Mouse (Mus musculus) hindbrain, embryonic 15.5 days (tissue): ENCODE results near the gene Nfe2l1. TPM values are rescaled to one million over a fixed set of nuclear protein-coding genes. Genes with fewer than 3 reads are reported as not detected.
A peak's percentile ranks its signal among the peaks of the same experiment; 100 is the strongest.
"Not testable (repeated sequence)": the region's sequence is repeated elsewhere in the genome, so short reads cannot be mapped to it uniquely, and the experiment has no call there.

ENCODE experiments used
- ATAC-seq: fragments of 200-750 bp; cut with Nextera tagmentation; 2 replicates; pipeline ENCODE4 v1.8.0; 2017; ENCODE audit warnings: low read depth, moderate number of reproducible peaks, moderate TSS enrichment; ENCODE audit not compliant: low FRiP score
- H3K27ac ChIP-seq: fragments of 300-500 bp; sonication (generic); replicated peaks from 2 replicates; pipeline ENCODE4 v1.5.1; 2015; ENCODE audit warnings: mild to moderate bottlenecking, inconsistent platforms
- H3K27me3 ChIP-seq: fragments of 300-500 bp; sonication (generic); 2 replicates; pipeline ENCODE4 v1.6.1; 2015; ENCODE audit warnings: control low read depth, inconsistent platforms
- H3K36me3 ChIP-seq: fragments of 300-500 bp; sonication (generic); 2 replicates; pipeline ENCODE4 v1.6.1; 2015; ENCODE audit warnings: control low read depth, inconsistent platforms
- H3K4me1 ChIP-seq: fragments of 300-500 bp; sonication (generic); replicated peaks from 2 replicates; pipeline ENCODE4 v1.6.1; 2015; ENCODE audit warnings: control low read depth, inconsistent platforms
- H3K4me2 ChIP-seq: fragments of 300-500 bp; sonication (generic); 2 replicates; pipeline ENCODE4 v1.6.1; 2015; ENCODE audit warnings: moderate library complexity, mild to moderate bottlenecking, inconsistent platforms
- H3K4me3 ChIP-seq: fragments of 300-500 bp; sonication (generic); 2 replicates; pipeline ENCODE4 v1.5.1; 2015; ENCODE audit warnings: mild to moderate bottlenecking, inconsistent platforms
- H3K9ac ChIP-seq: fragments of 300-500 bp; sonication (generic); 2 replicates; pipeline ENCODE4 v1.6.1; 2015; ENCODE audit warnings: inconsistent platforms
- H3K9me3 ChIP-seq: fragments of 300-500 bp; sonication (generic); 2 replicates; pipeline ENCODE4 v1.6.1; 2016; ENCODE audit warnings: control low read depth, inconsistent platforms
- WGBS: fragments of 180-500 bp; shearing (Covaris S2); methylation state at CpG from one replicate; pipeline ENCODE4 v1.1.7; 2015; 5-methylcytosine and 5-hydroxymethylcytosine counted together
- polyA plus RNA-seq: library from polyadenylated mRNA; unstranded; fragments of >200 nt; fragmentation: Nextera tagmentation; extraction: Ambion mirVana; gene quantifications from 2 replicates; pipeline ENCODE4 v1.2.1, GENCODE M21; 2015

Gene Nfe2l1
- polyA plus RNA-seq, 1 experiment from 2014 or later: 80.5 TPM

GRCm38 (mm10) chr11:96790681-96791080, 39.1 kb downstream of the Nfe2l1 start:
- WGBS: 15% methylated on average over 1 of the region's 1 CpGs
- Histone ChIP-seq H3K27ac (no peak overlapping the region), H3K9me3 (no peaks in the 10 kb centered on the region), H3K9ac (0 out of 2 replicates have a peak overlapping the region, but pooled peaks have one; percentile 6), H3K4me3 (peak overlapping the region; percentile 93; the same call in 1 of the 2 replicates), H3K36me3 (0 out of 2 replicates have a peak, but pooled peaks cover 4% of the 10 kb centered on the region), H3K27me3 (no peaks in the 10 kb centered on the region), H3K4me2 (peak overlapping the region; percentile 81), H3K4me1 (peaks cover 43% of the 10 kb centered on the region)
- ATAC-seq: no peak

GRCm38 (mm10) chr11:96789990-96790389, 39.8 kb downstream of the Nfe2l1 start:
- peak overlapping the region; percentile 93 for H3K4me3 ChIP-seq
- no peak overlapping the region for H3K27ac ChIP-seq
- peaks cover 43% of the 10 kb centered on the region for H3K4me1 ChIP-seq
- no peak for ATAC-seq
- H3K4me2 ChIP-seq: peak overlapping the region; percentile 81
- peak overlapping the region; percentile 68; the same call in 1 of the 2 replicates for H3K9ac ChIP-seq
- H3K27me3 ChIP-seq: no peaks in the 10 kb centered on the region
- H3K36me3 ChIP-seq: no peaks in the 10 kb centered on the region
- 9% methylated on average over 5 of the region's 5 CpGs for WGBS
- no peaks in the 10 kb centered on the region for H3K9me3 ChIP-seq

GRCm38 (mm10) chr11:96788871-96789795, 40.6 kb downstream of the Nfe2l1 start, which contains the start of gene Cbx1:
Gene Cbx1, plus strand, starts transcription at chr11:96789127.
- Histone ChIP-seq H3K27ac (peak within 1 kb of the TSS; percentile 93), H3K4me1 (peaks cover 43% of the 10 kb centered on the region), H3K36me3 (no peaks in the 10 kb centered on the region), H3K4me2 (peak within 1 kb of the TSS; percentile 81), H3K9me3 (no peaks in the 10 kb centered on the region), H3K9ac (peak within 1 kb of the TSS; percentile 68), H3K4me3 (peak within 1 kb of the TSS; percentile 93), H3K27me3 (no peaks in the 10 kb centered on the region)
- peak; percentile 98 for ATAC-seq
- WGBS: 1% methylated on average over 92 of the region's 93 CpGs

GRCm38 (mm10) chr11:96786731-96787450, 42.9 kb downstream of the Nfe2l1 start:
- no peak for ATAC-seq
- peaks cover 22% of the 10 kb centered on the region for H3K4me1 ChIP-seq
- H3K27ac ChIP-seq: no peak overlapping the region
- H3K4me2 ChIP-seq: no peak overlapping the region
- H3K4me3 ChIP-seq: no peak overlapping the region
- no peaks in the 10 kb centered on the region for H3K27me3 ChIP-seq
- no peak overlapping the region for H3K9ac ChIP-seq
- 34% methylated on average over 9 of the region's 9 CpGs for WGBS
- no peaks in the 10 kb centered on the region for H3K9me3 ChIP-seq
- no peaks in the 10 kb centered on the region for H3K36me3 ChIP-seq

GRCm38 (mm10) chr11:96784847-96785246, 44.9 kb downstream of the Nfe2l1 start:
- not testable (repeated sequence) for ATAC-seq, H3K4me3 ChIP-seq, H3K4me1 ChIP-seq, H3K4me2 ChIP-seq, H3K36me3 ChIP-seq, H3K9ac ChIP-seq, H3K27ac ChIP-seq, H3K27me3 ChIP-seq, H3K9me3 ChIP-seq
- 11% methylated on average over 7 of the region's 7 CpGs for WGBS

- no peaks in the 10 kb centered on the region for H3K9me3 ChIP-seq
Measured at GRCm38 (mm10) chr11:96781425-96781824, 48.3 kb downstream of the Nfe2l1 start.

GRCm38 (mm10) chr11:96780306-96780705, 49.5 kb downstream of the Nfe2l1 start:
- H3K27me3 ChIP-seq: no peaks in the 10 kb centered on the region
- no peak overlapping the region for H3K9ac ChIP-seq
- H3K9me3 ChIP-seq: no peaks in the 10 kb centered on the region
- peaks cover 21% of the 10 kb centered on the region for H3K4me1 ChIP-seq
- H3K4me3 ChIP-seq: no peak overlapping the region
- H3K27ac ChIP-seq: no peak overlapping the region
- ATAC-seq: no peak
- no peaks in the 10 kb centered on the region for H3K36me3 ChIP-seq
- no peak overlapping the region for H3K4me2 ChIP-seq
- WGBS: 73% methylated on average over 5 of the region's 5 CpGs

More at GRCm38 (mm10) chr11:96781425-96781824, 48.3 kb downstream of the Nfe2l1 start:
- no peak overlapping the region for H3K4me2 ChIP-seq
- H3K27ac ChIP-seq: no peak overlapping the region
- H3K36me3 ChIP-seq: no peaks in the 10 kb centered on the region
- no peaks in the 10 kb centered on the region for H3K27me3 ChIP-seq
- 73% methylated on average over 2 of the region's 2 CpGs for WGBS
- no peak for ATAC-seq
- H3K4me3 ChIP-seq: no peak overlapping the region
- H3K9ac ChIP-seq: no peak overlapping the region
- H3K4me1 ChIP-seq: peaks cover 11% of the 10 kb centered on the region

GRCm38 (mm10) chr11:96778061-96778627, 51.6 kb downstream of the Nfe2l1 start:
- peaks cover 34% of the 10 kb centered on the region for H3K4me1 ChIP-seq
- H3K27me3 ChIP-seq, H3K9me3 ChIP-seq, H3K36me3 ChIP-seq, ATAC-seq: not testable (repeated sequence)
- H3K4me3 ChIP-seq: peak overlapping the region; percentile 73
- H3K9ac ChIP-seq: peak overlapping the region; percentile 70
- peak overlapping the region; percentile 84 for H3K27ac ChIP-seq
- 73% methylated on average over 10 of the region's 10 CpGs for whole genome bisulfite sequencing
- peak overlapping the region; percentile 77 for H3K4me2 ChIP-seq

GRCm38 (mm10) chr11:96776968-96777962, 52.5 kb downstream of the Nfe2l1 start, which contains the start of gene Snx11:
Gene Snx11, minus strand, starts transcription at chr11:96777559.
- Histone ChIP-seq H3K27ac (peak within 1 kb of the TSS; percentile 84), H3K27me3 (no peaks in the 10 kb centered on the region), H3K9me3 (no peaks in the 10 kb centered on the region), H3K4me3 (peak within 1 kb of the TSS; percentile 73), H3K4me1 (peaks cover 34% of the 10 kb centered on the region), H3K4me2 (peak within 1 kb of the TSS; percentile 77), H3K9ac (peak within 1 kb of the TSS; percentile 70), H3K36me3 (peaks cover 8% of the 10 kb centered on the region; the same call in 1 of the 2 replicates)
- peak; percentile 98 for ATAC-seq
- WGBS: 1% methylated on average over 59 of the region's 59 CpGs

- peaks cover 34% of the 10 kb centered on the region for H3K4me1 ChIP-seq
- peak overlapping the region; percentile 84 for H3K27ac ChIP-seq
- peak overlapping the region; percentile 70 for H3K9ac ChIP-seq
- H3K4me3 ChIP-seq: peak overlapping the region; percentile 73
- H3K4me2 ChIP-seq: peak overlapping the region; percentile 77
- peaks cover 17% of the 10 kb centered on the region for H3K36me3 ChIP-seq
- no peak for ATAC-seq
- WGBS: 38% methylated on average over 3 of the region's 3 CpGs
- H3K9me3 ChIP-seq: no peaks in the 10 kb centered on the region
- no peaks in the 10 kb centered on the region for H3K27me3 ChIP-seq
Measured at GRCm38 (mm10) chr11:96776068-96776467, 53.7 kb downstream of the Nfe2l1 start.

GRCm38 (mm10) chr11:96775665-96776064, 54.1 kb downstream of the Nfe2l1 start:
- peak overlapping the region; percentile 70; the same call in 1 of the 2 replicates for H3K9ac ChIP-seq
- no peak for ATAC-seq
- H3K9me3 ChIP-seq: no peaks in the 10 kb centered on the region
- H3K27me3 ChIP-seq: no peaks in the 10 kb centered on the region
- peak overlapping the region; percentile 77 for H3K4me2 ChIP-seq
- H3K4me1 ChIP-seq: peaks cover 34% of the 10 kb centered on the region
- peaks cover 21% of the 10 kb centered on the region for H3K36me3 ChIP-seq
- H3K4me3 ChIP-seq: peak overlapping the region; percentile 73
- 61% methylated on average over 7 of the region's 7 CpGs for WGBS
- peak overlapping the region; percentile 84 for H3K27ac ChIP-seq
